Mouse (Mus musculus) fat pad, adult 2 months (tissue): ENCODE measurements around the gene 1700092M07Rik.

Source experiments
- DNase-seq: peaks from one replicate; pipeline ENCODE4 v3.0.0-alpha.2; 2011; ENCODE audit warnings: low read depth, low spot score; ENCODE audit errors: extremely low read depth

Gene 1700092M07Rik

GRCm38 (mm10) chr19:8739646-8740045 is 872 bp upstream of the 1700092M07Rik start:
- no peak for DNase-seq

- DNase-seq: peak; percentile 90
Measured at GRCm38 (mm10) chr19:8741243-8741869, 838 bp downstream of the 1700092M07Rik start, which contains the start of gene Stx5a. Gene Stx5a, plus strand, starts transcription at chr19:8741413.

GRCm38 (mm10) chr19:8742176-8742575 is 1.7 kb downstream of the 1700092M07Rik start:
- no peak for DNase-seq

- DNase-seq: no peak
Measured at GRCm38 (mm10) chr19:8745382-8745781, 4.9 kb downstream of the 1700092M07Rik start.

- DNase-seq: no peak
Measured at GRCm38 (mm10) chr19:8747368-8747767, 6.8 kb downstream of the 1700092M07Rik start.

GRCm38 (mm10) chr19:8755652-8756051 is 15.1 kb downstream of the 1700092M07Rik start:
- DNase-seq: no peak

GRCm38 (mm10) chr19:8756635-8757387 is 16.3 kb downstream of the 1700092M07Rik start, which contains the start of gene Nxf1:
Gene Nxf1, plus strand, starts transcription at chr19:8757073.
- DNase-seq: no peak

GRCm38 (mm10) chr19:8757471-8757998 is 17.0 kb downstream of the 1700092M07Rik start:
- no peak for DNase-seq

GRCm38 (mm10) chr19:8758899-8759298 is 18.4 kb downstream of the 1700092M07Rik start:
- no peak for DNase-seq

GRCm38 (mm10) chr19:8760757-8761156 is 20.2 kb downstream of the 1700092M07Rik start:
- no peak for DNase-seq

GRCm38 (mm10) chr19:8763276-8763675 is 22.8 kb downstream of the 1700092M07Rik start:
- no peak for DNase-seq

GRCm38 (mm10) chr19:8765562-8765961 is 25.0 kb downstream of the 1700092M07Rik start:
- no peak for DNase-seq

GRCm38 (mm10) chr19:8770567-8771270 is 30.2 kb downstream of the 1700092M07Rik start, which contains the start of gene Tmem223:
Gene Tmem223, plus strand, starts transcription at chr19:8770996.
- DNase-seq: no peak

GRCm38 (mm10) chr19:8772996-8773395 is 32.5 kb downstream of the 1700092M07Rik start:
- no peak for DNase-seq

- DNase-seq: no peak
Measured at GRCm38 (mm10) chr19:8773409-8773808, 32.9 kb downstream of the 1700092M07Rik start.

- no peak for DNase-seq
Measured at GRCm38 (mm10) chr19:8774086-8774835, 33.7 kb downstream of the 1700092M07Rik start, which contains the start of gene Tmem179b. Gene Tmem179b, minus strand, starts transcription at chr19:8774467.

- no peak for DNase-seq
Measured at GRCm38 (mm10) chr19:8774951-8775421, 34.5 kb downstream of the 1700092M07Rik start.

- peak; percentile 87 for DNase-seq
Measured at GRCm38 (mm10) chr19:8786008-8786781, 45.7 kb downstream of the 1700092M07Rik start, which contains the start of gene Taf6l. Gene Taf6l, minus strand, starts transcription at chr19:8786417.

- no peak for DNase-seq
Measured at GRCm38 (mm10) chr19:8788521-8788920, 48.0 kb downstream of the 1700092M07Rik start.
